Mouse (Mus musculus) kidney, adult 2 months (tissue): ENCODE measurements around the gene Lage3.
"Not testable (repeated sequence)": the region's sequence is repeated elsewhere in the genome, so short reads cannot be mapped to it uniquely, and the experiment has no call there.

Experiments
- CTCF ChIP-seq: fragments of 200-500 bp; conservative IDR thresholded peaks from 2 replicates; pipeline ENCODE4 v1.5.1; 2011; ENCODE audit warnings: low read depth, mild to moderate bottlenecking, control low read depth, low read length, moderate library complexity, mixed read lengths; ENCODE audit not compliant: insufficient read depth, insufficient read length
- POLR2A ChIP-seq: fragments of 200-500 bp; IDR thresholded peaks from one replicate; pipeline ENCODE4 v1.6.1; 2011; ENCODE audit warnings: low read depth, low read length, control low read depth

DNA sequence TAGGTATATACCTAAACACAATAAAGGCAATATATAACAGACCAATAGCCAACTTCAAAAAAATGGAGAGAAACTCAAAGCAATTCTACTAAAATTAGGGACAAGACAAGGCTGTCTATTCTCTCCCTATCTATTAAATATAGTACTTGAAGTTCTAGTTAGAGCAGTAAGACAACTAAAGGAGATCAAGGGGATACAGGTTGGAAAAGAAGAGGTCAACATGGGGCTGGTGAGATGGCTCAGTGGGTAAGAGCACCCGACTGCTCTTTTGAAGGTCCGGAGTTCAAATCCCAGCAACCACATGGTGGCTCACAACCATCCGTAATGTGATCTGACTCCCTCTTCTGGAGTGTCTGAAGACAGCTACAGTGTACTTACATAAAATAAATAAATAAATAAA lies 3.7 kb upstream of the Lage3 start:
- TF ChIP-seq POLR2A, CTCF: not testable (repeated sequence)
